Mouse (Mus musculus) CH12.LX (cell line): ENCODE measurements around the gene Gm20388. TPM values are rescaled to one million over a fixed set of nuclear protein-coding genes. Genes with fewer than 3 reads are reported as not detected.

Source experiments
- DNase-seq: peaks from one replicate; pipeline ENCODE4 v3.0.0-alpha.2; 2013; ENCODE audit errors: extremely low read depth
- H3K27ac ChIP-seq: 2 replicates; pipeline ENCODE4 v1.5.1; 2012; ENCODE audit warnings: low read depth, mild to moderate bottlenecking, control low read depth, moderate library complexity; ENCODE audit not compliant: insufficient read depth
- H3K27me3 ChIP-seq: replicated peaks from 2 replicates; pipeline ENCODE3; 2012; ENCODE audit warnings: inconsistent platforms
- H3K36me3 ChIP-seq, 2 experiments: replicated peaks in 1 of 2; 2 replicates each; pipeline versions ENCODE3 to v1.6.1; 2012; ENCODE audit warnings: inconsistent platforms in 1 of 2, low read length in 1 of 2, mild to moderate bottlenecking in 1 of 2, mixed read lengths in 1 of 2, moderate library complexity in 1 of 2; ENCODE audit not compliant: control insufficient read depth in 1 of 2, insufficient read depth in 1 of 2
- H3K4me1 ChIP-seq, 2 experiments: 2 replicates each; pipeline ENCODE4 v1.6.1; 2012; ENCODE audit warnings: inconsistent platforms in 1 of 2, moderate library complexity in 1 of 2; ENCODE audit not compliant: insufficient read depth in 2 of 2, control insufficient read depth in 1 of 2
- H3K4me2 ChIP-seq: 2 replicates; pipeline ENCODE4 v1.6.1; 2012; ENCODE audit warnings: low read depth, mild to moderate bottlenecking, control low read depth; ENCODE audit not compliant: poor library complexity, insufficient read depth, severe bottlenecking
- H3K4me3 ChIP-seq, 3 experiments: fragments of 150-350 bp in 1 of 3; sonication (generic) in 1 of 3; replicated peaks in 1 of 3; 2 replicates each; pipeline versions ENCODE3 to v1.5.1; 2011 to 2012; ENCODE audit warnings: low read depth in 2 of 3, low read length in 2 of 3, mild to moderate bottlenecking in 2 of 3, moderate library complexity in 2 of 3, control low read depth in 1 of 3, improper control_type of control experiment in 1 of 3, inconsistent platforms in 1 of 3, mixed read lengths in 1 of 3; ENCODE audit not compliant: poor library complexity in 1 of 3
- H3K79me2 ChIP-seq: replicated peaks from 2 replicates; pipeline ENCODE4 v1.6.1; 2012; ENCODE audit warnings: mild to moderate bottlenecking, moderate library complexity; ENCODE audit not compliant: control insufficient read depth, poor library complexity, insufficient read depth, severe bottlenecking; ENCODE audit errors: extremely low read depth
- H3K9ac ChIP-seq: 2 replicates; pipeline ENCODE4 v1.6.1; 2012; ENCODE audit warnings: low read depth, mild to moderate bottlenecking, control low read depth, moderate library complexity; ENCODE audit not compliant: insufficient read depth
- H3K9me3 ChIP-seq: replicated peaks from 2 replicates; pipeline ENCODE3; 2012; ENCODE audit warnings: low read length, inconsistent platforms, mixed read lengths
- BHLHE40 ChIP-seq: IDR thresholded peaks from 2 replicates; pipeline ENCODE4 v1.6.1; 2011; ENCODE audit warnings: mild to moderate bottlenecking, low read depth, low read length, improper control_type of control experiment
- JUND ChIP-seq: conservative IDR thresholded peaks from 2 replicates; pipeline ENCODE4 v1.6.1; 2011; ENCODE audit warnings: low read depth, low read length, improper control_type of control experiment
- MEF2A ChIP-seq: IDR thresholded peaks from 2 replicates; pipeline ENCODE4 v1.6.1; 2014; ENCODE audit warnings: low read depth, mild to moderate bottlenecking, inconsistent platforms, low read length, improper control_type of control experiment, borderline replicate concordance
- MXI1 ChIP-seq: IDR thresholded peaks from 2 replicates; pipeline ENCODE4 v1.6.1; 2011; ENCODE audit warnings: mild to moderate bottlenecking, low read depth, low read length, improper control_type of control experiment
- NELFE ChIP-seq: IDR thresholded peaks from 2 replicates; pipeline ENCODE4 v1.6.1; 2011; ENCODE audit warnings: low read depth, low read length, improper control_type of control experiment
- POLR2A ChIP-seq: IDR thresholded peaks from 2 replicates; pipeline ENCODE4 v1.6.1; 2011; ENCODE audit warnings: low read depth, mild to moderate bottlenecking, improper control_type of control experiment, low read length
- RCOR1 ChIP-seq: conservative IDR thresholded peaks from 2 replicates; pipeline ENCODE4 v1.6.1; 2012; ENCODE audit warnings: low read depth, mild to moderate bottlenecking, inconsistent platforms, low read length, improper control_type of control experiment
- SIN3A ChIP-seq: IDR thresholded peaks from 2 replicates; pipeline ENCODE4 v1.6.1; 2012; ENCODE audit warnings: low read length, improper control_type of control experiment, inconsistent platforms
- SMC3 ChIP-seq: IDR thresholded peaks from 2 replicates; pipeline ENCODE4 v1.6.1; 2011; ENCODE audit warnings: low read depth, low read length, improper control_type of control experiment
- TBP ChIP-seq: conservative IDR thresholded peaks from 2 replicates; pipeline ENCODE4 v1.6.1; 2011; ENCODE audit warnings: low read depth, low read length, improper control_type of control experiment
- UBTF ChIP-seq: IDR thresholded peaks from 2 replicates; pipeline ENCODE4 v1.6.1; 2012; ENCODE audit warnings: low read depth, mild to moderate bottlenecking, inconsistent platforms, low read length, improper control_type of control experiment, moderate library complexity
- dilution Hi-C: fragments of 300-500 bp; cut with MboI; formaldehyde crosslinking; loops from 2 replicates; pipeline ENCODE4 v1.14.3; 2020; ENCODE audit warnings: low sequenced_read_pairs; ENCODE audit not compliant: extremely low pct_unique_long_range_greater_than_20kb, extremely low pct_ligation_motif_present
- in situ Hi-C: fragments of 300-500 bp; cut with MboI; formaldehyde crosslinking; loops from 3 replicates; pipeline ENCODE4 v1.14.3; 2019; ENCODE audit warnings: low sequenced_read_pairs, low pct_ligation_motif_present, low pct_unique_long_range_greater_than_20kb, mixed read lengths
- polyA plus RNA-seq: library from polyadenylated mRNA; unstranded; fragments of >175 nt; gene quantifications from 2 replicates; pipeline ENCODE4 v1.2.1, GENCODE M21; 2012; ENCODE audit warnings: low read depth; ENCODE audit not compliant: insufficient read length
- total RNA-seq, 2 experiments: library from RNA; depleted of rRNA; stranded (reverse); fragments of 300-350 nt in 1 of 2; fragments of >200 nt in 1 of 2; gene quantifications; 2 replicates each; pipeline ENCODE4 v1.2.3; 2012 to 2014

The Gm20388 gene
- total and polyA plus RNA-seq, 3 experiments: 14.8 to 26.3 (median 22.2) TPM

GRCm38 (mm10) chr8:123736974-123737373 is 3826.3 kb downstream of the Gm20388 start:
- dilution Hi-C loops (no loop called here), in situ Hi-C loops (no loop called here)
- no peak for DNase-seq

GRCm38 (mm10) chr8:123740263-123740662 is 3829.6 kb downstream of the Gm20388 start:
- TF ChIP-seq MXI1 (no peak), BHLHE40 (no peak), POLR2A (no peak)
- DNase-seq: no peak
- dilution Hi-C loops (no loop called here), in situ Hi-C loops (no loop called here)
- H3K36me3 ChIP-seq: no peaks in the 10 kb centered on the region
- H3K27me3 ChIP-seq: peaks cover 28% of the 10 kb centered on the region
- no peak overlapping the region for H3K4me3 ChIP-seq
- H3K27ac ChIP-seq: no peak overlapping the region
- no peaks in the 10 kb centered on the region for H3K79me2 ChIP-seq
- H3K4me1 ChIP-seq: no peaks in the 10 kb centered on the region; a peak in 1 of 4 replicates
- no peak overlapping the region for H3K4me2 ChIP-seq
- no peaks in the 10 kb centered on the region for H3K9me3 ChIP-seq
- no peak overlapping the region for H3K9ac ChIP-seq

More at GRCm38 (mm10) chr8:123736974-123737373, 3826.3 kb downstream of the Gm20388 start:
- H3K9me3 ChIP-seq: no peaks in the 10 kb centered on the region
- no peak overlapping the region for H3K4me3 ChIP-seq
- no peaks in the 10 kb centered on the region for H3K36me3 ChIP-seq
- no peaks in the 10 kb centered on the region for H3K79me2 ChIP-seq
- H3K27ac ChIP-seq: no peak overlapping the region
- no peak for TF ChIP-seq UBTF
- TF ChIP-seq JUND: no peak
- TF ChIP-seq SIN3A: no peak
- TF ChIP-seq RCOR1: no peak
- no peak for TF ChIP-seq NELFE
- TF ChIP-seq MEF2A: no peak
- TF ChIP-seq TBP: no peak
- TF ChIP-seq SMC3: no peak
- TF ChIP-seq, all 38 proteins: peak for 0
- Histone ChIP-seq H3K4me2 (no peak overlapping the region), H3K27me3 (peaks cover 29% of the 10 kb centered on the region), H3K9ac (no peak overlapping the region), H3K4me1 (peaks cover 0 to 6% of the 10 kb centered on the region in 2 experiments; a peak in 3 of 4 replicates)

GRCm38 (mm10) chr8:123741232-123741631 is 3830.6 kb downstream of the Gm20388 start:
- Histone ChIP-seq H3K27ac (no peak overlapping the region), H3K4me3 (no peak overlapping the region), H3K27me3 (peaks cover 30% of the 10 kb centered on the region), H3K4me2 (no peak overlapping the region), H3K9ac (no peak overlapping the region), H3K9me3 (no peaks in the 10 kb centered on the region), H3K36me3 (no peaks in the 10 kb centered on the region), H3K4me1 (no peaks in the 10 kb centered on the region; a peak in 1 of 4 replicates), H3K79me2 (no peaks in the 10 kb centered on the region)
- in situ Hi-C loops: no loop called here
- dilution Hi-C loops: no loop called here
- no peak for DNase-seq
- no peak for TF ChIP-seq POLR2A
- no peak for TF ChIP-seq UBTF
